Mouse (Mus musculus) liver, postnatal 0 days (tissue): ENCODE results near the gene Smyd3.

Experiments
- CTCF ChIP-seq: sonication (generic); IDR thresholded peaks from 2 replicates; pipeline ENCODE4 v1.5.1; 2016; ENCODE audit warnings: antibody characterized with exemption, low read depth
- EP300 ChIP-seq: IDR thresholded peaks from 2 replicates; pipeline ENCODE4 v1.6.1; 2016; ENCODE audit warnings: antibody characterized with exemption, low read depth, mild to moderate bottlenecking

GRCm38 (mm10) chr1:179169749-179170148 lies 348.1 kb downstream of the Smyd3 start:
- TF ChIP-seq EP300 (peak; percentile 52; the same call in 1 of the 2 replicates), CTCF (no peak)
